Mouse (Mus musculus): Measurements from ENCODE around the gene Hspa4.

DNA sequence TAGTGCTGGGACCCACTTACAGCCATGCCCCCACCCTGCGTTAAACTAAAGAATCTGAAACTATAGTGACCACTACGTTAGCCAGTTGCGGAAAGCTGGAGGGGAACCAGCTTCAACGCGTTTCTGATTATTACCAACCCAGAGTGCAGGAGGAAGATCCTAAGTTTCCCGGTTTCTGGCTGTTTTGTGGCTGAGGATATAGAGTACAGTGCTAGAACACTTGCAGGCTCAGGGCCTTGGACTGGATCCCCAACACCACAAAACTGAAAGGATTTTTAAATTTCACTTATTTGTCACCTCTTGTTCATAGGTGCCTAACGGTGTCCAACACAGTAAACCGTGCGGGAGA is 884 bp upstream of the Hspa4 start:
- TF ChIP-seq CTCF (IDR thresholded peaks at IDR 0.05; ENCODE audit: insufficient read depth, low read depth, low read length) (no peak), POLR2A (IDR thresholded peaks at IDR 0.05; ENCODE audit: insufficient read depth, low read depth, low read length) (no peak)
